Mouse (Mus musculus) ES-E14 (cell line): ENCODE results near the gene Coa7.

ENCODE experiments used
- CHD2 ChIP-seq: IDR thresholded peaks from 2 replicates; pipeline ENCODE4 v1.6.1; 2014; ENCODE audit warnings: mild to moderate bottlenecking, low read depth, low read length, inconsistent platforms
- MAFK ChIP-seq: IDR thresholded peaks from 2 replicates; pipeline ENCODE4 v1.6.1; 2014; ENCODE audit warnings: mild to moderate bottlenecking, low read depth, low read length, inconsistent platforms; ENCODE audit not compliant: insufficient read depth
- ZC3H11A ChIP-seq: IDR thresholded peaks from 2 replicates; pipeline ENCODE4 v1.6.1; 2012; ENCODE audit warnings: low read depth, mild to moderate bottlenecking, inconsistent platforms, low read length, borderline replicate concordance
- ZNF384 ChIP-seq: IDR thresholded peaks from 2 replicates; pipeline ENCODE4 v1.6.1; 2012; ENCODE audit warnings: low read depth, low read length, inconsistent platforms

GRCm38 (mm10) chr4:108335413-108335812, 7.5 kb downstream of the Coa7 start:
- no peak for TF ChIP-seq ZNF384
- no peak for TF ChIP-seq MAFK
- no peak for TF ChIP-seq CHD2
- no peak for TF ChIP-seq ZC3H11A
